Mouse (Mus musculus): ENCODE measurements at regions not wholly inside any gene's neighbourhood (a gene's known extent, or its start where the extent isn't known, plus 50 kb on each side); places are given as distances from the start of the nearest gene placed in this dataset.

- ATAC-seq (ENCODE audit: insufficient number of reproducible peaks, low FRiP score, low TSS enrichment), result no peak
These were observed 62.5 kb upstream of the Lrch2 start for GRCm38 (mm10) chrX:147616374-147616773.

GRCm38 (mm10) chrX:147608660-147609059 lies 54.8 kb upstream of the Lrch2 start:
- ATAC-seq (ENCODE audit: insufficient number of reproducible peaks, low FRiP score, low TSS enrichment), result peak; percentile 66; the same call in 1 of the 2 replicates
